Mouse (Mus musculus) liver, adult 2 months (tissue): ENCODE measurements at regions not wholly inside any gene's neighbourhood (a gene's known extent, or its start where the extent isn't known, plus 50 kb on each side); places are given as distances from the start of the nearest gene placed in this dataset.

Experiments
- DNase-seq: peaks from one replicate; pipeline ENCODE4 v3.0.0-alpha.2; 2011; ENCODE audit warnings: low read depth, low spot score; ENCODE audit errors: extremely low read depth
- H3K27ac ChIP-seq: fragments of 200-500 bp; replicated peaks from 2 replicates; pipeline ENCODE4 v1.5.1; 2012; ENCODE audit warnings: low read depth, mild to moderate bottlenecking, control low read depth, inconsistent platforms, low read length; ENCODE audit not compliant: insufficient read depth
- H3K27me3 ChIP-seq: fragments of 200-500 bp; 2 replicates; pipeline ENCODE4 v1.6.1; 2012; ENCODE audit warnings: mild to moderate bottlenecking, moderate library complexity, low read length, inconsistent platforms; ENCODE audit not compliant: control insufficient read depth, insufficient read depth
- H3K36me3 ChIP-seq: fragments of 200-500 bp; 2 replicates; pipeline ENCODE4 v1.6.1; 2012; ENCODE audit warnings: low read length, inconsistent platforms; ENCODE audit not compliant: control insufficient read depth, insufficient read depth
- H3K4me1 ChIP-seq: fragments of 200-500 bp; 2 replicates; pipeline ENCODE4 v1.6.1; 2011; ENCODE audit warnings: low read length; ENCODE audit not compliant: control insufficient read depth, insufficient read depth
- H3K4me3 ChIP-seq: fragments of 200-500 bp; 2 replicates; pipeline ENCODE4 v1.5.1; 2011; ENCODE audit warnings: low read depth, mild to moderate bottlenecking, control low read depth, low read length, moderate library complexity; ENCODE audit not compliant: insufficient read depth
- H3K79me2 ChIP-seq: fragments of 200-500 bp; 2 replicates; pipeline ENCODE4 v1.6.1; 2012; ENCODE audit warnings: inconsistent platforms, mild to moderate bottlenecking, low read length, moderate library complexity; ENCODE audit not compliant: control insufficient read depth, insufficient read depth
- H3K9ac ChIP-seq: fragments of 200-500 bp; 2 replicates; pipeline ENCODE4 v1.6.1; 2012; ENCODE audit warnings: low read depth, mild to moderate bottlenecking, control low read depth, inconsistent platforms, low read length
- CTCF ChIP-seq: fragments of 200-500 bp; IDR thresholded peaks from 2 replicates; pipeline ENCODE4 v1.5.1; 2011; ENCODE audit warnings: low read depth, low read length, control low read depth
- POLR2A ChIP-seq: fragments of 200-500 bp; IDR thresholded peaks from 2 replicates; pipeline ENCODE4 v1.6.1; 2011; ENCODE audit warnings: low read length, control low read depth; ENCODE audit not compliant: insufficient read depth; ENCODE audit errors: extremely low read depth
- WGBS: fragments of 180-500 bp; shearing (Covaris S2); methylation state at CpG from one replicate; pipeline ENCODE4 v1.1.7; 2018; 5-methylcytosine and 5-hydroxymethylcytosine counted together

GRCm38 (mm10) chr7:71409061-71409460, 57.8 kb upstream of the Gm10295 start:
- no peaks in the 10 kb centered on the region for H3K79me2 ChIP-seq
- TF ChIP-seq POLR2A (no peak), CTCF (no peak)
- peaks cover 1% of the 10 kb centered on the region; the same call in 1 of the 2 replicates for H3K4me1 ChIP-seq
- no peak overlapping the region for H3K4me3 ChIP-seq
- H3K9ac ChIP-seq, result no peak overlapping the region
- no peaks in the 10 kb centered on the region for H3K36me3 ChIP-seq
- WGBS, result 69% methylated on average over 5 of the region's 5 CpGs
- no peaks in the 10 kb centered on the region for H3K27me3 ChIP-seq
- peak overlapping the region; percentile 54; the same call in 1 of the 2 replicates for H3K27ac ChIP-seq
- no peak for DNase-seq

GRCm38 (mm10) chr7:71406283-71406682, 55.0 kb upstream of the Gm10295 start:
- no peak for DNase-seq
- WGBS, result 92% methylated on average over 8 of the region's 8 CpGs
- H3K4me3 ChIP-seq, result no peak overlapping the region
- no peak overlapping the region for H3K9ac ChIP-seq
- no peaks in the 10 kb centered on the region for H3K79me2 ChIP-seq
- no peak overlapping the region for H3K27ac ChIP-seq
- H3K36me3 ChIP-seq, result no peaks in the 10 kb centered on the region
- no peaks in the 10 kb centered on the region for H3K27me3 ChIP-seq
- TF ChIP-seq CTCF (no peak), POLR2A (no peak)
- H3K4me1 ChIP-seq, result no peaks in the 10 kb centered on the region; the same call in 1 of the 2 replicates
